Mouse (Mus musculus) bone marrow, adult 2 months (tissue): ENCODE results near the gene Capns2. TPM values are rescaled to one million over a fixed set of nuclear protein-coding genes. Genes with fewer than 3 reads are reported as not detected.
"Not testable (repeated sequence)": the region's sequence is repeated elsewhere in the genome, so short reads cannot be mapped to it uniquely, and the experiment has no call there.

ENCODE experiments used
- H3K27ac ChIP-seq: fragments of 200-500 bp; 2 replicates; pipeline ENCODE4 v1.5.1; 2012; ENCODE audit warnings: low read depth, mild to moderate bottlenecking, control low read depth, inconsistent platforms, low read length; ENCODE audit not compliant: control insufficient read depth, poor library complexity, insufficient read depth
- H3K4me1 ChIP-seq: fragments of 200-500 bp; 2 replicates; pipeline ENCODE4 v1.6.1; 2011; ENCODE audit warnings: low read length; ENCODE audit not compliant: control insufficient read depth, insufficient read depth
- H3K4me3 ChIP-seq: fragments of 200-500 bp; replicated peaks from 2 replicates; pipeline ENCODE3; 2011; ENCODE audit warnings: mild to moderate bottlenecking, low read depth, low read length, control low read depth; ENCODE audit not compliant: control insufficient read depth
- CTCF ChIP-seq: fragments of 200-500 bp; IDR thresholded peaks from 2 replicates; pipeline ENCODE4 v1.5.1; 2011; ENCODE audit warnings: low read length, control low read depth; ENCODE audit not compliant: control insufficient read depth, insufficient read depth
- POLR2A ChIP-seq: fragments of 200-500 bp; IDR thresholded peaks from 2 replicates; pipeline ENCODE4 v1.6.1; 2011; ENCODE audit warnings: low read depth, mild to moderate bottlenecking, control low read depth, low read length, borderline replicate concordance; ENCODE audit not compliant: control insufficient read depth
- WGBS: fragments of 180-500 bp; shearing (Covaris S2); methylation state at CpG from one replicate; pipeline ENCODE4 v1.1.7; 2018; 5-methylcytosine and 5-hydroxymethylcytosine counted together
- polyA plus RNA-seq: library from polyadenylated mRNA; stranded (reverse); fragments of >200 nt; gene quantifications from 2 replicates; pipeline ENCODE4 v1.2.4, GENCODE M21; 2011; ENCODE audit warnings: low replicate concordance; ENCODE audit not compliant: missing spikeins, insufficient read depth, insufficient read length

Capns2 gene
- polyA plus RNA-seq, 1 experiment: 2.0 TPM

DNA sequence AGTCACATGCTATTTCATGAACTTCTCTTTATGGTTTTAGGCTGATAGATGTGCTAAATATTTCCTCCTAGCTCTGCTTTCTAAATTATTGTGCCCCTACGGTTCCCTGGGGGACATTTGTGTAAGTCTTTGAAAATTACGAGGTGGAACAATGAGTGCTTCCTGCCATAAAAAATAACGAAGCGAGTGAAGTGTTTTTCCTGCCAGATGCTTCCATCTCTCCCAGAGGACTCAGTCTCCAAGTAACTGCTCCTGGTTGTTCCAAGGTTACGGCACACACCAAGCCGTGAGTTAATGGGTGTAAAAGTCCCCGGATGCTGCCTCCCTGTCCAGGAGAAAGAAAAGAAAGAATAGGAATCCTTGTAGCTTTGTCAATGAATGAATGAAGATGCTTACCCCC, 30.9 kb upstream of the Capns2 start:
- no peaks in the 10 kb centered on the region for H3K4me1 ChIP-seq
- no peak for TF ChIP-seq POLR2A
- no peak for TF ChIP-seq CTCF
- no peak overlapping the region for H3K27ac ChIP-seq
- no peak overlapping the region for H3K4me3 ChIP-seq
- WGBS: 53% methylated on average over 7 of the region's 7 CpGs

DNA sequence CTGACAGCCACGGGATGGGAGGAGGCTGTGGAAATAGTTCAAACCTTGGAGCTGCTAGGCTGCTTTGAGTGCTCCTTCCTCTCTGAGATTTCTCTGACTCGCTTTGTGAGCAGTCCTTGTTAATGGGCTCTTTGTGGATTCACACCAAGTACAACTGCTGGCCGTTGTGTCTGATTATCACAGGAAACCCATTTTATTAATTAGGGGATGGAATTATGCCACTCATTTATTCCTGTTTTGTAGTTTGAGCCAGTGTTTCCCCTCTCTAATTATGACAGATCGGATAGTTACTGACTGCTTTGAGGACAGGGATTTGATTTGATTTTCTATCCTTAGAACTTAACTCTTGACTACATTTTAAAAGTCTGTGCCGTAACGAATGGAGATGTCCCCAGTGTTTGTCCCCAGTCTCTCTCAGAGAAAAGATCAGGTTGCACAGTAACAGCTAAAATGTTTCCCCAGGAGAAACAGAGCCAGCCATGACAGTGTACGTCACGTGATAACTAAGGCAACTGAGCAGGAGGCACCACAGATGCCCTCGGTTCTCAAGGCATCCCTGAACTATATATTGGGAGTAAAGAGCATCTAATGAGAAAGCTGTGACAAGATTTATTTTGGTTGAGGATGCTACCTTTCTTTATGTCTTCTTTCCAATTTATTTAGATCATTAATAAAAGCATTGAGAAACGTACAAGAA, 29.0 kb upstream of the Capns2 start:
- H3K4me1 ChIP-seq: no peaks in the 10 kb centered on the region
- no peak overlapping the region for H3K27ac ChIP-seq
- TF ChIP-seq CTCF: no peak
- no peak for TF ChIP-seq POLR2A
- WGBS: 84% methylated on average over 10 of the region's 10 CpGs
- no peak overlapping the region for H3K4me3 ChIP-seq

DNA sequence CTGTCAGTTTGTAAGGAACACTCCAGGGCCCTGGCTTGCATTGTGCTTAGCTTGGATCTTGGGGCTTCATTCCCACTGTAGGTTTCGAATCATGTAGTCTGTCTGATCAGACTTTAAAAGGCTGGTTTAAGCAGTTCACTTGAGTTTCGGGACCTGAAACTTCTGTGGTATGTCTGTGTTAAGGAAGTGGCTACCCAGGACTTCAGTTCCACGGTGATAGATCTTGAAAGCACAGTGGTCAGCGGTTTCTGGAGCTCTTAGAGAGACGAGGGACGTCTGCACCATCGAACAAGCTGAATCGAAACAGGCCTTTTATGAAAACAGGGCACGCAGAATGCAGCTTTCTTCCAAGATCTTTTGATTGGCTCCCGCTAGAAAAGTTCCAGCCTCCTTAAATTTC, 25.4 kb upstream of the Capns2 start:
- H3K4me1 ChIP-seq: no peaks in the 10 kb centered on the region
- H3K4me3 ChIP-seq: no peak overlapping the region
- no peak overlapping the region for H3K27ac ChIP-seq
- no peak for TF ChIP-seq CTCF
- no peak for TF ChIP-seq POLR2A
- 52% methylated on average over 10 of the region's 10 CpGs for WGBS

DNA sequence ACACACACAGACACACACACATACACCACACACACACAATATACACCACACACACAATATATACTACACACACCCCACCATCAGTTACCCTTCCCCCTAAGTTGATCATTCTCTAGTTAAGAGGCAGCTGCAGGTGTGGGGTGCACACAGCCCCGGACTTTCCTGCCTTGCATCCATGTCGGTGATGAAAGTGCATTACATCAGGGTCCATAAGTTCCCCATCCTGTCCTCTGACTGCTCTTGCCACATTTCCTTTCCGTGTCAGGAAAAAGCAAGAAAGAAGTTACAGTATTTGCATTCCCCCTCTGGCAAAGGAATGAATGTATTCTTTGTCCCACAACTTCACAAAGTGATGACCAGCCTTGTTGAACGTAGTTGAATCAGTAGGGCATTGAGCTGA, 20.0 kb upstream of the Capns2 start:
- H3K27ac ChIP-seq: no peak overlapping the region
- 29% methylated on average over 4 of the region's 4 CpGs for WGBS
- no peak overlapping the region for H3K4me3 ChIP-seq
- TF ChIP-seq CTCF: no peak
- no peak for TF ChIP-seq POLR2A
- H3K4me1 ChIP-seq: peaks cover 3% of the 10 kb centered on the region; the same call in 1 of the 2 replicates

DNA sequence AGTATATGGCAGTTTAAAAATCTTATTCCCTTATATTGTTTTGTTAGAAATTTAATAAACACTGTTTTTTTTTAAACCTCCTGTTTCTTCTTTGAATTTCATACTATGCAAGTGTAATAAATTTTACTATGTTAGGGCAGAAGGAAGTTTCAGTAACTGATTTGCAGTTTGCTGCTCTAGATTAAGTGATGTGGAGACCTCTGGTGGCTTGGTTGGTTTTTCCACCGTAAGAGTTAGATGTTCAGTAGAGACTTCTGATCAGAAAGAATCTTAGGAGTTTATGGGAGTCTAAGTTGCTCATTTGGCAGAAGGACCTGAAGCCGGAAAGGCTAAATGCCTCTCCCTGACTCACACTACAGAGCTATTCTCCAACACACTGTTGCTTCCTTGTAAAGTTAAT, 17.4 kb upstream of the Capns2 start:
- WGBS: 61% methylated on average over 2 of the region's 2 CpGs
- no peak for TF ChIP-seq POLR2A
- TF ChIP-seq CTCF: no peak
- no peak overlapping the region for H3K4me3 ChIP-seq
- no peak overlapping the region for H3K27ac ChIP-seq
- H3K4me1 ChIP-seq: peaks cover 3% of the 10 kb centered on the region; the same call in 1 of the 2 replicates

DNA sequence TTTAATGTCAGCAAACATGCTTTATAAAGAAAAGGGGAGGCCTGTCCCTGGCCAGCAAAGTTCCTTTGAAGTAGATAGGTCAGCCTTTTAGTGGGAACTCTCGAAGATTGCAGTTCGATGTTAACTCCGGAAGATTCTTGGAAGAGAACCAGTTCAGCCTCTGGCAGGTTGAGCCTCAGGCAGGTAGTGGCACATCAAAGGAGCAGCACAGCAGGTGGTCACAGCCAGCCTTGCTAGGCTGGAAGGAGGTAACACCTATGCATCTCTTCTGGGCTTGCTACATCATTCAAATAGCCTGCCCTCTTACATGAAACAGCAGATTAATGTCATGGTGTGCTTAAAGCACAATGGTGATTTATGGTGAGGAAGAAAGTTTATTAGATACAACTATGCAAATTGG, 9.0 kb upstream of the Capns2 start:
- not testable (repeated sequence) for H3K4me1 ChIP-seq, H3K4me3 ChIP-seq, H3K27ac ChIP-seq
- WGBS: 83% methylated on average over 3 of the region's 3 CpGs

DNA sequence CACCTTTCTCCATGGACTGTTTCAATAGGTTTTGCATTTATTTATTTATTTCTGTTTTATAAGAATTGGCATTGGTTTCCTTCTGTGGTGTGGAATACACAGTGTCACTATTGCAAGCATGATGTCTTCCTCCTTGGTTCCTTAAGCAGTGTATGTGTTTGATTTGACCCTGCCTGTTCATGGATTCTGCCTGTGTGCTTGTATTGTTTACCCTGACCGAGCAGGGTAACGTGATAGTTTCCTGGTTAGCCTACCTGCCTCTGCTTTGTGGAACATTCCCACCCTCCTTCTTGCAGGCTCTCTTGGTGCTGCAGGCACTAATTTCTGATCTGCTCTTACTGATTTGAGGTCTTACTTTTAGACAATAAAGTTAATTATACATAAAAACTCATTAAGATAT, 7.3 kb upstream of the Capns2 start:
- H3K4me1 ChIP-seq: no peaks in the 10 kb centered on the region
- TF ChIP-seq POLR2A (no peak), CTCF (no peak)
- H3K4me3 ChIP-seq: no peak overlapping the region
- H3K27ac ChIP-seq: no peak overlapping the region
- 89% methylated on average over 2 of the region's 2 CpGs for WGBS

DNA sequence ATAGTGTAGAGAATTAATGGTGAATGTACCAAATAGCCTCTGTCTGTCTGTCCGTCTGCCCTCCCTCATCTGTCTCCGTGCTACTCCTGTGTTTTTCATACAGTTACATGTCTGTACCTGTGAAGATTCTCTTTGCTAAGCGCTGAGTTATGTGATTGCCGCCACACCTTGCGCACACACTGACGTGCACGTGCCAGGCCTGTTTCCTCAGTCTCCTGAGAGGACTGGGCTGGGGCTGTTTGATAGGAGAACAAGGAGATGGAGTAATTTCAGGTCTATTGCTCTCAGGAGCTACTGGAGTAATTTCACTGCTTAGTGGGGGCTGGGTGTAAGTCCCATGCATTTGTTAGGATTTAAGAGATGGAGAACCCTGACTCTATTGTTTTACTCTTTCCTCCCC, 6.2 kb upstream of the Capns2 start:
- TF ChIP-seq CTCF: no peak
- no peak for TF ChIP-seq POLR2A

DNA sequence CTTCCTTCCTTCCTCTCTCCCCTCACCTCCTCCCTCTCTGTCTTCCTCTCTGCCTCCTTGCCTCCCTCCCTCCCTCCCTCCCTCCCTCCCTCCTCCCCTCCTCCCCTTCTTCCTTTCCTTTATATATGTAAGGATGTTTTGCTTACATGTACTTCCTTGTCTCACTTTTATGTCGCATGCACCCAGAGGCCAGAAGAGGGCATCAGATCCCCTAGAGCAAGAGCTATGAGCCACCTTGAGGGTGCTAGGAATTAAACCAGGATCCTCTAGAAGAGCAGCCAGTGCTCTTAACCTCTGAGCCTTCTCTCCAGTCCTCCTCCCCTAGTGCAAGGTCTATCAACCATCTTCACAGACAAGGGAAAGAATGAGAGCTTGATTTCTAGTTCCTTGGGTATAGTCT, 5.2 kb upstream of the Capns2 start:
- H3K4me3 ChIP-seq: no peak overlapping the region
- H3K4me1 ChIP-seq: no peaks in the 10 kb centered on the region
- no peak for TF ChIP-seq CTCF
- WGBS: 95% methylated on average over 1 of the region's 1 CpGs
- no peak overlapping the region for H3K27ac ChIP-seq

More for the DNA sequence above, 6.2 kb upstream of the Capns2 start:
- Histone ChIP-seq H3K27ac (no peak overlapping the region), H3K4me1 (no peaks in the 10 kb centered on the region), H3K4me3 (no peak overlapping the region)
- WGBS: 89% methylated on average over 7 of the region's 7 CpGs
